Mouse (Mus musculus): ENCODE data around the gene 4930503B20Rik. TPM values are rescaled to one million over a fixed set of nuclear protein-coding genes. Genes with fewer than 3 reads are reported as not detected.

Gene 4930503B20Rik
- polyA plus RNA-seq, 1 experiment from 2014 or later = not detected

GRCm38 (mm10) chr3:146611261-146611660 lies 39.9 kb downstream of the 4930503B20Rik start:
- Histone ChIP-seq H3K9ac (no peak overlapping the region), H3K4me2 (replicated peaks) (no peak overlapping the region), H3K4me3 (replicated peaks; ENCODE audit: low read length) (no peak overlapping the region), H3K4me1 (replicated peaks; ENCODE audit: control insufficient read depth, insufficient read depth, low read length) (peaks cover 6% of the 10 kb centered on the region; the same call in 1 of the 2 replicates), H3K27ac (no peak overlapping the region), H3K9me3 (ENCODE audit: control insufficient read depth, low read length) (no peaks in the 10 kb centered on the region), H3K27me3 (ENCODE audit: control insufficient read depth, insufficient read depth, low read length) (no peaks in the 10 kb centered on the region), H3K36me3 (replicated peaks; ENCODE audit: control insufficient read depth, insufficient read depth) (no peaks in the 10 kb centered on the region)
- no peak for DNase-seq (ENCODE audit: low spot score)
- no peak for ATAC-seq (ENCODE audit: low FRiP score)
- WGBS = 75% methylated on average over 4 of the region's 4 CpGs

DNA sequence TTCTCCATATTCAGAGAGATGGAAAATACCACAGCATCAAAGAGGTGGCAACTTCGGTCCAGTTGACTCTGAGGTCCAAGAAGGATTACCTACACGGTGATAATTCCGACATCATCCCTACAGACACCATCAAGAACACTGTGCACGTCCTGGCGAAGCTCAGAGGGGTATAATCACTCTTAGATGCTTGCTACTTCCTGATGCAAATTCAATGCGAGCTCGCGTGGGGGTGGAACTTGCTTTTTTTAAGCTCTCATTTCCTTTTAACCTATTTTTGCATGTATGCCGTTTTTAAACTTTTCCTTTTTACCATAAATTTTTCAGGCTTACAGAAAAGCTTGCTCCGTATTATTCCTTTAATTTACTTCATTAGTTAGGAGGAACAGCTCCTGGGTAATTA lies 40.8 kb downstream of the 4930503B20Rik start:
- Histone ChIP-seq H3K4me2 (replicated peaks) (no peak overlapping the region), H3K36me3 (replicated peaks; ENCODE audit: control insufficient read depth, insufficient read depth) (no peaks in the 10 kb centered on the region), H3K27ac (no peak overlapping the region), H3K9ac (no peak overlapping the region), H3K4me1 (replicated peaks; ENCODE audit: control insufficient read depth, insufficient read depth, low read length) (peaks cover 6% of the 10 kb centered on the region; the same call in 1 of the 2 replicates), H3K27me3 (ENCODE audit: control insufficient read depth, insufficient read depth, low read length) (no peaks in the 10 kb centered on the region), H3K4me3 (replicated peaks; ENCODE audit: low read length) (no peak overlapping the region), H3K9me3 (ENCODE audit: control insufficient read depth, low read length) (no peaks in the 10 kb centered on the region)
- DNase-seq (ENCODE audit: low spot score) (no peak), ATAC-seq (ENCODE audit: low FRiP score) (no peak)
- 86% methylated on average over 10 of the region's 10 CpGs for WGBS

DNA sequence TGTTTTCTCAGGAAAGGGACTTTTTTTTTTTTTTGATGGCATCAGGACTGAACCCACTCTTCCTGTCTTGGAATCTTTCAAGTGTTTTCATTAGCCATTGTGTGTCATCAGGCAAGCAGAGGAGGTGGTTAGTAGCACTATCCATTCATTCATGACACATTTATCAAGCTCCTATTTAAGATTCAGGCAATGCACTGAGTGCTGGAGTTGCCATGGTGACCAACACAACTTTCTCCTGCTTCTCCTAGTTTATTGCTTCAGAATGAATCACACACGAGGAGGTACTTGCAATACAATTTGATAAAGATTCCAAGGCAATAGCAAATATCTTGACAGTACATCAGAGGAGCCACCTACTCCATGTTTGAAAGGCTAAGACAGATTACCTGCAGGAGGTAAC lies 43.7 kb downstream of the 4930503B20Rik start:
- Histone ChIP-seq H3K9ac (no peak overlapping the region), H3K27ac (no peak overlapping the region), H3K4me3 (replicated peaks; ENCODE audit: low read length) (no peak overlapping the region), H3K9me3 (ENCODE audit: control insufficient read depth, low read length) (no peaks in the 10 kb centered on the region), H3K36me3 (replicated peaks; ENCODE audit: control insufficient read depth, insufficient read depth) (no peaks in the 10 kb centered on the region), H3K4me1 (replicated peaks; ENCODE audit: control insufficient read depth, insufficient read depth, low read length) (peaks cover 6% of the 10 kb centered on the region; the same call in 1 of the 2 replicates), H3K4me2 (replicated peaks) (no peak overlapping the region), H3K27me3 (ENCODE audit: control insufficient read depth, insufficient read depth, low read length) (no peaks in the 10 kb centered on the region)
- DNase-seq (ENCODE audit: low spot score) (peak; percentile 52), ATAC-seq (ENCODE audit: low FRiP score) (0 out of 2 replicates have a peak, but pooled peaks have one; percentile 60)
- WGBS = 12% methylated on average over 1 of the region's 1 CpGs

- ATAC-seq (ENCODE audit: low FRiP score) (no peak), DNase-seq (ENCODE audit: low spot score) (no peak)
- no peak overlapping the region for H3K4me2 ChIP-seq (replicated peaks)
- no peaks in the 10 kb centered on the region for H3K9me3 ChIP-seq (ENCODE audit: control insufficient read depth, low read length)
- H3K4me3 ChIP-seq (replicated peaks; ENCODE audit: low read length) = no peak overlapping the region
- no peaks in the 10 kb centered on the region for H3K27me3 ChIP-seq (ENCODE audit: control insufficient read depth, insufficient read depth, low read length)
- WGBS = 76% methylated on average over 9 of the region's 9 CpGs
- no peaks in the 10 kb centered on the region for H3K36me3 ChIP-seq (replicated peaks; ENCODE audit: control insufficient read depth, insufficient read depth)
- H3K9ac ChIP-seq = no peak overlapping the region
- peaks cover 6% of the 10 kb centered on the region; the same call in 1 of the 2 replicates for H3K4me1 ChIP-seq (replicated peaks; ENCODE audit: control insufficient read depth, insufficient read depth, low read length)
- H3K27ac ChIP-seq = no peak overlapping the region
These were observed 46.5 kb downstream of the 4930503B20Rik start for GRCm38 (mm10) chr3:146604647-146605046.

DNA sequence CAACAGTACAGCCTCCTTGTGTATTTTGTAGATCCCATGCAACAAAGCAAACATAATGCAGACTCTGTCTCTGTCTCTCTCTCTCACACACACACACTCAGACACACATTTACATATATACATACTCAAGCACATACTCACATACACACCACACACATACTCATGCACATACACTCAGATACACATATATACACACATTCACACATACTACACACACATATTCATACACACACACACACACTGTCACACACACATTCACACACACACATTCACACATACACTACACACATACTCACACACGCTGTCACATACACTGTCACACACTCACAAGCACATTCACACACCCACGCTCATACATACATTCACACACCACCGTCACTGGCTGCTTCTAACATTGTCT lies 48.6 kb downstream of the 4930503B20Rik start:
- WGBS = 97% methylated on average over 3 of the region's 3 CpGs
- Histone ChIP-seq H3K27me3 (ENCODE audit: control insufficient read depth, insufficient read depth, low read length) (no peaks in the 10 kb centered on the region), H3K4me2 (replicated peaks) (no peak overlapping the region), H3K36me3 (replicated peaks; ENCODE audit: control insufficient read depth, insufficient read depth) (no peaks in the 10 kb centered on the region), H3K27ac (no peak overlapping the region), H3K4me1 (replicated peaks; ENCODE audit: control insufficient read depth, insufficient read depth, low read length) (peaks cover 2% of the 10 kb centered on the region; the same call in 1 of the 2 replicates), H3K4me3 (replicated peaks; ENCODE audit: low read length) (no peak overlapping the region), H3K9ac (no peak overlapping the region), H3K9me3 (ENCODE audit: control insufficient read depth, low read length) (no peaks in the 10 kb centered on the region)
- no peak for ATAC-seq (ENCODE audit: low FRiP score)
- no peak for DNase-seq (ENCODE audit: low spot score)

GRCm38 (mm10) chr3:146601205-146601604 lies 49.9 kb downstream of the 4930503B20Rik start:
- Histone ChIP-seq H3K36me3 (replicated peaks; ENCODE audit: control insufficient read depth, insufficient read depth) (no peaks in the 10 kb centered on the region), H3K4me3 (replicated peaks; ENCODE audit: low read length) (no peak overlapping the region), H3K9ac (no peak overlapping the region), H3K9me3 (ENCODE audit: control insufficient read depth, low read length) (no peaks in the 10 kb centered on the region), H3K4me2 (replicated peaks) (no peak overlapping the region), H3K4me1 (replicated peaks; ENCODE audit: control insufficient read depth, insufficient read depth, low read length) (no peaks in the 10 kb centered on the region), H3K27me3 (ENCODE audit: control insufficient read depth, insufficient read depth, low read length) (no peaks in the 10 kb centered on the region), H3K27ac (no peak overlapping the region)
- ATAC-seq (ENCODE audit: low FRiP score) = no peak
- no peak for DNase-seq (ENCODE audit: low spot score)
- WGBS = 91% methylated on average over 2 of the region's 2 CpGs

GRCm38 (mm10) chr3:146599198-146599900 lies 51.8 kb downstream of the 4930503B20Rik start:
- no peaks in the 10 kb centered on the region for H3K36me3 ChIP-seq (replicated peaks; ENCODE audit: control insufficient read depth, insufficient read depth)
- no peak overlapping the region for H3K27ac ChIP-seq
- 88% methylated on average over 6 of the region's 6 CpGs for WGBS
- ATAC-seq (ENCODE audit: low FRiP score) (no peak), DNase-seq (ENCODE audit: low spot score) (no peak)
- no peaks in the 10 kb centered on the region for H3K4me1 ChIP-seq (replicated peaks; ENCODE audit: control insufficient read depth, insufficient read depth, low read length)
- H3K9ac ChIP-seq = no peak overlapping the region
- no peaks in the 10 kb centered on the region for H3K27me3 ChIP-seq (ENCODE audit: control insufficient read depth, insufficient read depth, low read length)
- no peak overlapping the region for H3K4me3 ChIP-seq (replicated peaks; ENCODE audit: low read length)
- no peak overlapping the region for H3K4me2 ChIP-seq (replicated peaks)
- no peaks in the 10 kb centered on the region for H3K9me3 ChIP-seq (ENCODE audit: control insufficient read depth, low read length)

DNA sequence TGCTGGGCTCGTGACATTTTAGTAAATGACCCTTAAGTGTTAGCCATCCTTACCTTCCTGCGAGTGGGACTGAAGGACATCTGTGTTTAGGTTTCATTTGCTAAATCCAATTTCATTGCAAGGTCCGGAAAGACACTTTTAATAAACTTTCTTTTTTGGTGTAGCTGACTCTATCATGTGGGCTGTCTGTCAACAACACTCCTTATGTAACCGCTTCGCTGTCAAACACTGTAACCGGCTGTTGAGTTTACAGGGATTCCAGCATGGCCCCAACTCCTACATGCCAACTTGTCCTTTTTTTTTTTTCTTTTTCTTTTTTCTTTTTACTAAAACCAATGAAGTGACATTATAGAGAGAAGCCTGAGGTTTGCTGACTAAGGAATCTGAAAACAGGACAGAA lies 52.7 kb downstream of the 4930503B20Rik start:
- Histone ChIP-seq H3K9ac (no peak overlapping the region), H3K27me3 (ENCODE audit: control insufficient read depth, insufficient read depth, low read length) (no peaks in the 10 kb centered on the region), H3K27ac (no peak overlapping the region), H3K4me3 (replicated peaks; ENCODE audit: low read length) (no peak overlapping the region), H3K4me1 (replicated peaks; ENCODE audit: control insufficient read depth, insufficient read depth, low read length) (no peaks in the 10 kb centered on the region), H3K36me3 (replicated peaks; ENCODE audit: control insufficient read depth, insufficient read depth) (no peaks in the 10 kb centered on the region), H3K4me2 (replicated peaks) (no peak overlapping the region), H3K9me3 (ENCODE audit: control insufficient read depth, low read length) (no peaks in the 10 kb centered on the region)
- DNase-seq (ENCODE audit: low spot score) = no peak
- 92% methylated on average over 6 of the region's 6 CpGs for WGBS
- no peak for ATAC-seq (ENCODE audit: low FRiP score)

DNA sequence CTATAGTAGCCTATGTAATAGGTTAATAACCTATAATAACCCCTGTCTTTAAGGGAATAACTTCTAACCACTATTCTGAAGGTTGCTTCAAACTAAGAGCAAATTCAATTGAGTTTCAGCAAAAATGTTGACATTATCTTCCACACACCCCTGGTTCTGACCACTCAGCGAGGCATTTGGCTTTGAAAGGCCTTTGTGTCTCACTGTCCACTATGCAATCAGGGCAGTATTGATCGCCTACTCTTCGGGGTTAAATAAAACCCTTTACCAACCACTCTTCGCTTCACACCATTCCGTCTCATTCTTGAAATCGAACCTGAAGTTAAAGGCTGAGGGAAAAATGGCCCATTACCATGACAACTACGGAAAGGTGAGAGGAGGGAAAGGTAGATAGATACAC lies 54.3 kb downstream of the 4930503B20Rik start:
- ATAC-seq (ENCODE audit: low FRiP score) (no peak), DNase-seq (ENCODE audit: low spot score) (no peak)
- no peak overlapping the region for H3K27ac ChIP-seq
- H3K36me3 ChIP-seq (replicated peaks; ENCODE audit: control insufficient read depth, insufficient read depth) = no peaks in the 10 kb centered on the region
- H3K27me3 ChIP-seq (ENCODE audit: control insufficient read depth, insufficient read depth, low read length) = no peaks in the 10 kb centered on the region
- H3K9ac ChIP-seq = no peak overlapping the region
- 85% methylated on average over 7 of the region's 7 CpGs for WGBS
- no peaks in the 10 kb centered on the region for H3K9me3 ChIP-seq (ENCODE audit: control insufficient read depth, low read length)
- H3K4me3 ChIP-seq (replicated peaks; ENCODE audit: low read length) = no peak overlapping the region
- no peaks in the 10 kb centered on the region for H3K4me1 ChIP-seq (replicated peaks; ENCODE audit: control insufficient read depth, insufficient read depth, low read length)
- no peak overlapping the region for H3K4me2 ChIP-seq (replicated peaks)

GRCm38 (mm10) chr3:146596387-146596786 lies 54.7 kb downstream of the 4930503B20Rik start:
- H3K36me3 ChIP-seq (replicated peaks; ENCODE audit: control insufficient read depth, insufficient read depth) = no peaks in the 10 kb centered on the region
- no peak overlapping the region for H3K9ac ChIP-seq
- no peak for ATAC-seq (ENCODE audit: low FRiP score)
- H3K27ac ChIP-seq = no peak overlapping the region
- H3K4me2 ChIP-seq (replicated peaks) = no peak overlapping the region
- DNase-seq (ENCODE audit: low spot score) = no peak
- H3K9me3 ChIP-seq (ENCODE audit: control insufficient read depth, low read length) = no peaks in the 10 kb centered on the region
- H3K4me1 ChIP-seq (replicated peaks; ENCODE audit: control insufficient read depth, insufficient read depth, low read length) = no peaks in the 10 kb centered on the region
- no peak overlapping the region for H3K4me3 ChIP-seq (replicated peaks; ENCODE audit: low read length)
- H3K27me3 ChIP-seq (ENCODE audit: control insufficient read depth, insufficient read depth, low read length) = no peaks in the 10 kb centered on the region
- WGBS = 89% methylated on average over 8 of the region's 8 CpGs
